Mouse (Mus musculus) spleen, postnatal 14 days (tissue): Measurements from ENCODE around the gene Anp32e.
"Not testable (repeated sequence)": the region's sequence is repeated elsewhere in the genome, so short reads cannot be mapped to it uniquely, and the experiment has no call there.

Experiments
- DNase-seq, 2 experiments: peaks; one replicate each; pipeline ENCODE4 v3.0.0; 2021 to 2022; ENCODE audit warnings: low spot score in 2 of 2

Anp32e gene

DNA sequence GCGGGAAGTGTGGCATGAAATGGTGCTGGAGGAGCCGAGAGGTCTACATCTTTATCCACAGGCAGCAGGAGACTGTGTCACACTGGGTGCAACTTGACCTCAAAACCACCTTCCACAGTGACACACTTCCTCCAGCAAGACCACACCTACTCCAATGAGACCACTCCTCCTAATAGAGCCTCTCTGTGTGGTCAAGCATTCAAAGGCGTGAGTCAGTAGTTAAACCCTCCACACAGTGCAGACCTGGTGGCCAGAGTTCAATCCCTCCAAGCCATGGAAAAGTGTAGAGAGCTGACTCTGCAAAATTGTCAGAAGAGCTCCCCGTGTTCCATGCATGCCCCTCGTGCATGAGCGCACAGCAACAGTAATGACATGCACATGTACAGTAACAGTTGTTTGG is 13.7 kb downstream of the Anp32e start:
- DNase-seq, result no peak

DNA sequence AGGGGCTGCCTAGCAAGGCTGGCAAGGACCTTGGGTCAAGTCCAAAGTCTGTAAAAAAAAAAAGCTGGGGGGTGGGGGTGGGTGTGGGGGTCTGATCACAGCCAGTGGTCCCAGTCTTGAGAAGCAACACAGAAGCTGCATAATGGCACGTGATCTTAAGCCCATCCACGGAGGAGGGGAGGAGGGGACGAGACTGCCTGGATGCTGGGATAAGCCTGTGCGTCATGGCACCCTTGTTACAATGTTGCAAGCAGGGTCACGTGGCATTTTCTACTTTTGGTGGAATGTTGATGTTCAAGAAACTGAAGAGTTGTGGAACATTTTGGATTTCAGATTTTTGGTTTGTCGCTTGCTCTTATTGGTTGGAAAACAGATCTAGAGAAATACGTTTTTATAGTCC is 14.2 kb downstream of the Anp32e start:
- no peak for DNase-seq

DNA sequence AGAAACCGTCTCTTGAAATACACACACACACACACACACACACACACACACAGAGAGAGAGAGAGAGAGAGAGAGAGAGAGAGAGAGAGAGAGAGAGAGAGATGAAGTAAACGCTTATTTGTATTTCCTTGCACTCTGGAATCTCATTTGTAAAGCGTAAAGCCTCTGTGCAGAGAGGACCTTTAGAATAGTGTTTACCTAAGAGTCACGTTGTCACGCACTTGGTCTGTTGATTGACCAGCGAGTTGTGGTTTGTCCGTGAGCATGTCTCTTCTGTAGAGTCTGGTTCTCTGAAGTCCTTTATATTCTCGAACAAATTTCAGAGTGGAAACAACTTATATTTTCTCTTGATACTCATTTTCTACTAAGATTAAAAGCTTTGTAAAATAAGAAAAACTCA is 15.7 kb downstream of the Anp32e start:
- DNase-seq, result no peak

DNA sequence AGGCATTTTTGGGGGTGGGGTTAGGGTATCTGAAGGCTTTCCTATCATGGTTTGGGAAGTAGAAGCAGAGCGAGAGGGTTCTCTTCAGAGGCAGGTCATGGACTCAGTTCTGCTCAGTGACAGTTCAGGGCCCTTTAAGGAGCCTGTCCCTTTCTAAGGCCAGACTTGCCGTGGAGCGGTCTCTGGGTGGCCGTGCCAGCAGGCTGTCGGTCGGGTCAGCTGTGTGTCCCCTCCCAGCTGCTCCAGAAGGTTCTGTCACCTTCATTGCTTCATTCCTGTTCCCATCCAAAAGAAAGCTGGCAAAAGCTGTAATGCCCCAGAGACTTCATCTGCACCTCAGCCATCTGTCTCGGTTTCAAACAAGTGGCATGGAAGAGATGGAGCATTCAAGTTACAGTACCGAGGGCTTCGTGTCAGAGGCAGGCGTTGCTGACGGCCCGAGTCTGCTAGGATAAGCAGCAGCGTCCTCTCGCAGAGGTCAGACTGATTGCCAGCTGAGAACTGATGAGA is 16.7 kb downstream of the Anp32e start:
- no peak for DNase-seq

DNA sequence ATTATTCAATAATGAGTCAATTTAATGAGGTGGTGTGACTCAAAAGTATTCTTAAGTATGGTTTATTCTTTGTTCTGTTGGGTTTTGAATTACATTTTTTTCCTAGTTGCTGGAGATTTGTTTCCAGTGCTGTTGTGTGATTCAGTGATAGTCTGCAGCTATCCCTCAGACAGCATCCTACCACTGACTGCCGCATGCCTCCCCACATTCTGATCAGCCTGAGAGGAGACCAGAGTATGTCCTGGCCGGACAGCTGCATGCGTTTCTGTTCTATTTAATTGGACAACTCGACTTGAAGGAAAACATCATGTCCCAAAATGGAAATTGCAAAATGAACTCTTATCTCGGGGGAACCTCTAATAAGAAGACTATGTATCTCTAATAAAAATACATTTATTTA is 19.3 kb downstream of the Anp32e start:
- DNase-seq, result no peak

DNA sequence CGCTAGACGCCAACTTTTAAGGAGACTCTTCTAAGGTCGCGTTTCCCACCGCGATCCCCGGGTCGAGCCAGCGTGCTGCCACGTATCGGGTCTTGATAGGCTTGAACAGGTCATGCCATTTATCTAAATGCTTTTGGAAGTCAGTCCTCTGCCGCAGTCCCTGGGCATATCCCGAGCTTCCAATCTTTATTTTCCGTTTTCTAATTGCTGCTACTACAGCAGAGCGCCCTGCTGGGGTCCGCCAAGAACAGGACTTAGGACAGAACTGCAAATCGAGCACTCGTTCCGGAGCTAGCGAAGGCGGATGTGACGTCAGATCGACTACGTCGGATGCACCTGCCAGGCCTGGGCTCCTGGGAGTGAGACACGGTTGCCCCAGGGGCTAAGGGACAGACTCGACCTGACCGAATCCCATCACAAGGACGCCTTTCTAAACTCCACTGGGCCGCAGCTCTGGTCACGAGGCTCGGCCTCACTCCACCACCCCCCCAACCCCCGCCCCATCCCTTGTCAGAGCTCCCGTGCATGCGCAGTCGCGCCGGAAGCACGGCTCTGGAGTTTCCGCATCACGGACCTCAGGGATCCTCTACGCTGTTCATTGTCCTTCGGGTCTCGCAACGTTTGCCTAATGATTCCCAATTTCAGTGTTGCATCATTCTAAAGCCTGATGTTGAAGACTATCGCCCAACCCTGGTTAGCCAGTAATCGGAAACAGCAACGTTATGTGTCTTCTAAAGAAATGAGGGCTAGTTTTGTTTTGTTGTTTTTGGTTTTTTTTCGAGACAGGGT is 21.9 kb downstream of the Anp32e start:
- DNase-seq, result peak; percentile 73 to 82

DNA sequence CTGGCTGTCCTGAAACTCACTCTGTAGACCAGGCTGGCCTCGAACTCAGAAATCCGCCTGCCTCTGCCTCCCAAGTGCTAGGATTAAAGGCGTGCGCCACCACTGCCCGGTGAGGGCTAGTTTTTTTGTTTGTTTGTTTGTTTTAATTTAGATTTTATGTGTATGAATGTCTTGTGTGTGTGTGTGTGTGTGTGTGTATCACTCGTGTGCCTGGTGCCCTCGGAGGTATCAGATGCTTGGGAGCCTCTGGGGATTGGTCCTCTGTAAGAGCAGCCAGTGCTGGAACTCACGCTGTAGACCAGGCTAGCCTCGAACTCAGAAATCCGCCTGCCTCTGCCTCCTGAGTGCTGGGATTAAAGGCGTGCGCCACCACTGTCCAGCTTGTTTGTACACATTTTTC is 22.5 kb downstream of the Anp32e start:
- not testable (repeated sequence) for DNase-seq

DNA sequence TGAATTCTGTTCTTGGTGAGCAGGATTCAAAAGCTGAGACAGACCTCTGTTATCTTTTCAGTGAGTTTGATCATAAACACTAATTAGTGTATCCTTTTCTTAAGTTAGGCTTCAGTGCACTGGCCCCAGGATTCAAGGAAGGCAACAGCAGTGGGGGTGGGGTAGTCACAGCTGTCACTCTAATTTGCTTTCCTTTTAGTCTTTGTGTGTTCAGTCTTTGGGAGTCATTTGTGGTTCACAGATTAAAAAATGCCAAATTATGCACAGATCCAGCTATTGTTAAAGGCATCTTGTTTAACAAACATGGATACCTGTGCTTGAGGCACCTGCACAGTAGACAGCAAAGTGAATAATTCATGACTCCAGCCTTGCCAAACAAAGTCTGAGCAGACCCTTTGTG is 24.0 kb downstream of the Anp32e start:
- DNase-seq, result no peak

DNA sequence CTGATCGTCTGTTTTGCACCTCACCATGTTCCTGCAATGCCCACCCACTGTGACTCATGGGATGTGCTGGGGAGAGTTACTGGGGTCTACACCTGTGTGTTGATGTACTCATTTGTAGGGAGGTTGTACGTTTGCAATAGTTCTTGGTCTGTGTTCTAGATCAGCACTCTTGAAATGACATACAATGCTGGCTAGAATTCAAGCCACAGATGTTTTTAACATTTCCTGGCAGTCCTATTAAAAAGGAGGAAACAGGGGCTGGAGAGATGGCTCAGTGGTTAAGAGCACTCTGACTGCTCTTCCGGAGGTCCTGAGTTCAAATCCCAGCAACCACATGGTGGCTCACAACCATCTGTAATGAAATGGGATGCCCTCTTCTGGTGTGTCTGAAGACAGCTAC is 24.5 kb downstream of the Anp32e start:
- no peak for DNase-seq

DNA sequence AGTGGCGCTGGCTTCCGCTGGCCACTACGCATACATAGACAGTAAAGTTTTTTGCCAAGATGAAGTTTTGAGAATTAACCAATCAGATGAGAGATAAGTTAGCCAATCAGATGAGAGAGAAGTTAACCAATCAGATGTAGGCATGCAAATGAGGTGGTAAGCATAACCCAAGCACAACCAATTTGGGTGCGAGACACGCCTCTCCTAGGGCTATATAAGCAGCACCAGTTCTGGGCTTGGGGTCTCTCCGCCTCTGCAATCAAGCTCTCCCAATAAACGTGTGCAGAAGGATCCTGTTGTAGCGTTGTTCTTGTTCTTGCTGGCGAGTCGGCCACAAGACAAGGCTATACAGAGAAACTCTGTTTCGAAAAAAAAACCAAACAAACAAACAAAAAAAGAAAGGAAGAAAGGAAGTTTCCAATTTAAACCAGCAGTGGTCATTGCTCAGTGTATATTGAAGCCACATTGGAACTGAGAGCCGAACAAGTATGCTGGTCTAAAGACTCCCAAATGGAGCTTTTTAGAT is 25.7 kb downstream of the Anp32e start:
- not testable (repeated sequence) for DNase-seq

DNA sequence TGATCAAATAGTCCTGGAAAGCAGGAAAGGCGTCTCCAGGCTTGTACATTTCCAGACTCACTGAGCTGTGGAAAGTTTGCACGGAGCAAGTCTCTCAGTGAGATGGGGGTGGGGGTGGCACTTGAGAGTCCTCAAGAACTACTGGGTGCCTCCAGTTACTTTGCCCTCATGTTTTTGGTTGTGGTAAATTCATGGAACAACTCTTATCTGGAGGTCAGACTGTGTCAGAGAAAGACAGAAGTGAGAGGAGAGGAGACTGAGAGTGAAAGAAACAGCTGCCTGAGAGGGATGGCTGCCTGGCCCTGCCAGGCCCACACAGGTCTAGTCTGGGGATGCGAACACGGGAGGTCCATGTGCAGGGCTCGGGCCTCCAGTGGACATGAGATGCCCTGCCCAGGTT is 26.3 kb downstream of the Anp32e start:
- DNase-seq, result no peak

DNA sequence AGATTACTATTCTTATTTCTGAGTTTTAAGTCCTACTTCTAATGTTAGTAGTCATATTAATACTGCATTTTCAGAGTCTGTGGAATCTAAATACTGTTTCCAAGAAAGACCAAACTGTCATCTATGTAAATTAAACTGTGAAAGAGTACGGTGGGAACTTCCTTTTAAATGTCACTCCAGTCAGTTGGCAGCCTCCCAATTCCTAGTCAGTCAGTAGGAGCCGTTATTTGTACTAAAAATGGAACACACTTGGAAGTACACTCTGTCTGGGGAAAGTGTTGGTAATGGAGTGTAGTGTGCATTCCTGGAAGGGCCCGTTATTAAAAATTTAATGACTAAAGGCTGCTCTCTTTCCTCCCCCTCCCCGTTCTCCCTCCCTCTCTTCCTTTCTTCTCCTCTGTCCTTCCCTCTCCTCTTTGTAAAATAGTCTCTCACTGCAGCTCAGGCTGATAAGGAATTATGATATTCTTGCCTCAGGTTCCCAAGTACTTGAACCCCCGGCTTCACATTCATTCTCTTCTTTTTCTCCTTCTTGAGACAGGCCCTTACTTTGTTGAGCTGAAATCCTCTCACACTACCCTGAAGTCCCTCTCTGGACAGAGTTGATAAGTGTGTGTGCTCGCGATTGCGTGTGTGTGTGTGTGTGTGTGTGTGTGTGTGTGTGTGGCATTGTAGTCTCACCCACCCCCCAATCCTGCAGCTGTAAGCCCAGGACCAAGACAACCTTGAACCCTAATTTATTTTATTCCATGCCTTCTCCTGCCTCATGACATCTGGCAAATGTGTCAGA is 28.5 kb downstream of the Anp32e start:
- no peak for DNase-seq

DNA sequence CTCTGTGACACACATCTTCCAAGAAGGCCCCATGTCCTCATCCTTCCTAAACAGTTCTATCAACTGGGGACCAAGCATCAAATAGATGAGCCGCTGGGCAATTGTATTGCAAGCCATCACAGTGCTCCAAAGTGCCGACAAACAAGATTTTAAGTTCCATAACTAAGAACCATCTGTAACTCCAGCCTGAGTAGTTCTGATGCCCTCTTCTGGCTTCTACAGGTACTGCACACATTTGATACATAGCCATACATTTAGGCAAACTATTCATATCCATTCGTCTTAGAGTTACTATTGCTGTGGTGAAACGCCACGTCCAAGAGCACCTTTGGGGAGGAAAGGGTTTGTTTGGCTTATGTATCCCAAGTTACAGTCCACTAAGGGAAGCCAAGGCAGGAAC is 30.0 kb downstream of the Anp32e start:
- DNase-seq, result peak in 1 of 2 experiments; percentile 52

DNA sequence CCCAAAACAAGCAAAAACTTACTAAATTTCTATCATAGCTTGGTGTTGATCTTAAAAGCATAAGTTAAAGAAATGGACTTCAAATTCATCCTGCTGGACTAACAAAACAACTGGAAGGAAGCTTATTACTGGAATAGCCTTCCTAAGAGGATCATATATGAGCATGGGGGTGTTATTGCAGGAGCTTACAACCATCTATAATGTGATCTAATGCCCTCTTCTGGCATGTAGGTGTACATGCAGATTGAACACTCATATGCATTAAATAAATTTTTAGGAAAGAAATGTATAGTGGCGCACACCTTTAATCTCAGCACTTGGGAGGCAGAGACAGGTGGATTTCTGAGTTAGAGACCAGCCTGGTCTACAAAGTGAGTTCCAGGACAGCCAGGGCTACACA is 30.8 kb downstream of the Anp32e start:
- no peak for DNase-seq

DNA sequence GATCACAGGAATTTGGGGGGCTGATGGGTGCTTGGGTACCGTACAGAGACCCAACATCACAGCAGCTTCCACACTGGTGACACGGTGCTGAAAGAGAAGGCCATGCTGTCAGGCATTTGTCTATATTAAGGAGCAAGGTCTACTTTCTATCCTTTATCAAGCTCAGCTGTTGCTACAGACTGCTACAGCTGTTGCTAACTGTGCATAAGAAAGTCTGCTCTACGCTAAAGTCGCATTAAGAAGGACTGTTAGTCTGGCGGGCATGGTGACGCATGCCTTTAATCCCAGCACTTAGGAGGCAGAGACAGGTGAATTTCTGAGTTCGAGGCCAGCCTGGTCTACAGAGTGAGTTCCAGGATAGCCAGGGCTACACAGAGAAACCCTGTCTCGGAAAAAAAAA is 33.1 kb downstream of the Anp32e start:
- not testable (repeated sequence) for DNase-seq

DNA sequence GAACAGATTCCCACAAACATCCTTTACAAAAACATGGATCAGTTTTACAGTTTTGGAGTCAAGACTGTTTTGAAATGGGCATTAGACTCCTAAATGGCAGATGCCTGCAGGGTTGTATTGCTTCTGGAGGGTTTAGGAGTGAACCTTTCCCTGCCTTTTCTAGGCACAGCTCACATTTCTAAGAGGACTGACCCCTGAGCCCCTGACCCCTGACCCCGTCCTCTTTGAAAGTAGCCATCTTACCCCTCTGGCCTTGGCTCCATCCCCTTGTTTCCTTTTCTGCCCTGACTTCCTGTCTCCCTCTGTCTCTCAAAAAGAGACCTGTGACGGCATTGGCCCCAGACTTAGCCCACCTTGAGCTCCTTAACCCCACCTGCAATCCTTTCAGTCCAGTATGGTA is 34.2 kb downstream of the Anp32e start:
- DNase-seq, result no peak

DNA sequence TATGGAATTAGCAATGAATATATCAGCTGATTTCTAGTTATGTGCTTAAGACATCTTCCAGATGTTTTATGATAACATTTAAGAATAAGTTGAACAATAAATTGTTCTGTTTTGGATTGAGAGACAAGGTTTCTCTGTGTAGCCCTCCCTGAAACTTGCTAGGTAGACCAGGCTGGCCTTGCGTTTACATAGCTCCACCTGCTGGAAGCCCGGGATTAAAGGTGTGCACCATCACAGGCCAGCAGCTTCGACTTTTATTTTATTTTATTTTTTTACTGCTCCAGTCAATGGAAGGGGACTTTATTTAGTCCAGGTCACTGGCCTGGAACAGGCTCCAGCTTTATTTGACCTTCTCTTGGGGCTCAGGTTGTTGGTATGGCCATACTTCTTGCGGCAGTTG is 34.6 kb downstream of the Anp32e start:
- DNase-seq, result peak in 1 of 2 experiments; percentile 41

DNA sequence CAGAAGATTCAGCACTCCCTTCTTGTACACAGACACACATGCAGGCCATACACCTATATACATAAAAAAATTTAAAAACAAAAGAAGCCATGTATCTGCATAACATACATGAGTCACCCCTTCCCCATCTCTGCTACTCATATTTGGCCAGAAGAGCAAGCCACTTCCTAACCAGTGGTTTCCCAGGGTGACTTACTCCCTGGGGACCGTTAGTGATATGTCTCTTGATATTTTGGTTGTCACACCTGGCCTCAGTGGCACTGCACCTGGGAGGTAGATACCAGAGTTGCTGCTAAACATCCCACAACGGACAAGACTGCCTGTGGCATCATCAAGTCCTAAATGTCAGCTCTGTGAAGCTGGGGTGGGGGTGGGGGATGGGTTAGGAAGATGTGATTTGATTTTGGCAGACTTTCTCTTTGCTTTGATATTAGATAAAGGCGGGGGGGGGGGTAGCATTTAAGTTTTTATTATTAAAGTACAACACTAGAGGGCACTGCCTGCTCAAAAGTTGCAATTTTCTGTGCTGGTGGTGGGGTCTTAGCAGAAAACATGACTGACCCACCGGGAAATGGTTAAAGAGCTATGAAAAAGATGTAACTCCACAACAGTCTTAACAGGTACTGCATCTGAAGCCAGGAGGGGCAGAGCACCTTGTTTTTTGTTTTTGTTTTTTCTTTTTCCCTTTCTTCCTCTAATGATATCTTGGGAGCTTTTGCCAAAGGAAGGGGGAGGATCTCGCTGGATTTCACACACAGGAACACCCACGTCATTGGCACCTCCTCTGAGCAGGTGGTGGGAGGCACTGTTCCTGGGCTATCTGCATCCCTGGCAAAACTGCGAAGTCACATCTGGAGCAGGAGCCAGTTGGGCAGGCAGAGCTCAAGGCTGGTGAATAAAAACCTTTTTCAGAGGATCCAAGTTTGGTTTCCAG is 36.7 kb downstream of the Anp32e start:
- no peak for DNase-seq

DNA sequence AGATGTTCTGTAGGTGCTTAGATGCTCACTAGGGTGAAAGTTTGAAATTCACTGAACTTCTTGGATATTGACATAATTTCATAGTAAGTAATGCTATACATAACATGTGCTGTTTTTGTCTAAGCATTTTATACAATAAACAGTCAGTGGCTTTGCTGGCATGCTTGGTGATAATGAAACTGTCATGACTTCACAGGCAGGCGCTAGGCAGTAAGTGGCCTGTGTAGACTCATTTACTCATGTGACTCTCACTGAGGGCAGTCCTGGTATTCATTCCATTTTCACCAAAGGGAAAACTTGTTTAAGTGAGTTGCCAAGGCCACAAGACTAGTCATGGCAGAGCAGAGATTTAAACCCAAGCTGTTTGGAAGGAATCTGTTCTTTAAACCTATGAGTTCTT is 40.2 kb downstream of the Anp32e start:
- DNase-seq, result no peak

DNA sequence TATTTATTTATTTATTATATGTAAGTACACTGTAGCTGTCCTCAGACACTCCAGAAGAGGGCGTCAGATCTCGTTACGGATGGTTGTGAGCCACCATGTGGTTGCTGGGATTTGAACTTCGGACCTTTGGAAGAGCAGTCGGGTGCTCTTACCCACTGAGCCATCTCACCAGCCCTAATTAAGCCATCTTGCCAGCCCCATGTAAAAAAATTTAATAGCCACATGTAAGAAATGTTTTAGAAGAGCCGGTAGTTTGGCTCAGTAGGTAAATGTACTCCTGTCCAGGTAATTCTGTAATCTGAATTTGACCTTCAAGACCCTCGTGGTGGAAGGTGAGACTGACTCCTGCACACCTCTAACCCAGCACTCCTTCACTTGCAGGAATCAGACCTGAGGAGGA is 41.6 kb downstream of the Anp32e start:
- DNase-seq, result not testable (repeated sequence)

DNA sequence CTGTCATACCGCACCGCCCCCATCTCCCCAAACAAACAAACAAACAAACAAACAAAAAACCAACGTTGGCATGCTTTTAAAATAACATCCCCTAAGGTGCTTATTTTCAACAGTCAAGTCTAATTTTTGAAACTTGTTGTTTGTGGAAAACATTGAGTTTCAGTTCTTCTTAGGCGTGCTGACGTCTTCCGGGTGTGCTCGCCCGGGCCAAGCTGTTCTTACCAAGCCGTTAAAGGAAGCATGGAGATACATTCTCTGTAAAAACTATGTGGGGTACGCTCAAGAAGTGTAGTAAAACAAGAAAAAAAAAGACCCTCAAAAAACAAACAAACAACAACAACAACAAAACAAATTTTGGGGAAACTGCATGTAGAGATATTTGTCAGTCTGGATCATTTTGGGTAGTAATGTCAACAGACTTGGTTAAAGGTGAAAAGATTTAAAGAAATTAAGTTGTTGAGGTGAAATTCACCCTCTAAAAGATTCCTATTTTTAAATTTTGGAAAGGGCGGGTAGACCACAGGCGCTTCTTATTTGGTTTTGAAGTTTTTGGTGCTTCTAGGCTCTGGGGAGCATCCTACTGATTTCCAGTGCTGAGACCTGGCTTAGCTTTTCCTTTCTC is 43.3 kb downstream of the Anp32e start:
- no peak for DNase-seq
